In the genomic region with DNA sequence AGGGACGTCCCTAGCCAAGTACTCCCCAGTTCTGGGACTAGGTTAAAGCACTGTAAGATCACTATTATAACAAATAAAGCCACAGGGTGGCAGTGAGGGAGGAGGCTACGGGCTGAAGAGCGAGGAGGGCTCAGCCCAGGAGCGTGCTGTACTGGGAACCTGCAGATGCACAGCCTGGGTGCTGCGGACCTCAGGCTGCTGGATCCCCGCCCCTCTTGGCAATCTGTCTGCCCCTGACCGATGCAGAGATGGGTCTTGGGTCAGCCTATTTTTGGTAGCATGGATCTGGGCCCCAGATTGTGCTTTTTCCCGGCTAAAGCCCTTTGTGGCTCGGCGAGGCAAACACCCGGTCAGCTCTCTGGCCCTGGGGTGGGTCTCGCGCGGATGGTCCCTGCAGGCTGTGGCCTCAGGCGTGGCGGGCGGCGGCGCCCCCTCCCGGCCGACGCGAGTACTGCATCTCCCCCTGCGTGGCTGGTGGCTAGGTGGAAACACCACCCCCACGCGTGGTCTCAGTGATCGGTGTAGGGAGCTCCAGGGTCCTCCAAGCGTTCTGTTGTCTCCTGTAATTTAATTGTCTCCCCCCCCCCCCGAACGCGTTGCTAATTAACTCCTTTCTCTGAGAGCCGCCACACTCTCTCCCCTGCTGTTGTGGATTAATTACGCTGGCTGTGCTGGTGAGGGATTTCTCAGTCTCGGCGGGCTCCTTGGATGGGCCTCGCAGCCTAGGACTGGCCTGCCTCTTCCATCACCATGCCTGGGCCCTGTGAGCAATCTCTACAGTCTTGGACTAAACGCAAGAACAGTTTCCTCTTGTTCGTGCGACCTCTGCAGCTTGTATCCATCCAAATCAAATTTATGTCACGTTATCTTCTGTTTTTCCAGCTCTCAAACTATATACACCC, we compare ENCODE assay signal across 9 mouse cellular contexts. TPM values are rescaled to one million over a fixed set of nuclear protein-coding genes. Genes with fewer than 3 reads are reported as not detected.
A peak's percentile ranks its signal among the peaks of the same experiment; 100 is the strongest.
DNase-seq lines count a peak whose midpoint lies in the region; ATAC-seq and TF ChIP-seq lines count a peak whose summit lies in the region.
"Had no signal": no experiment of that assay in that cellular context is flagged by ENCODE, and none has a peak within 500 bp of the region (broad histone marks: within the 10 kb centered on the region; RNA-seq: fewer than 3 reads in every experiment).

No protein-coding gene starts in this region.

- peaks cover 5% of the 10 kb centered on the region; the same call in 1 of the 2 replicates for H3K4me1 ChIP-seq in embryonic fibroblast, embryonic 13.5 days (ENCODE audit: control insufficient read depth, insufficient read depth, low read length)
- H3K4me1 ChIP-seq in heart, embryonic 12.5 days (replicated peaks): peaks cover 42% of the 10 kb centered on the region
- H3K4me1 ChIP-seq in kidney, embryonic 16.5 days (ENCODE audit: insufficient read depth, low read length): peaks cover 26% of the 10 kb centered on the region
- H3K4me1 ChIP-seq in liver, embryonic 14.5 days (replicated peaks; ENCODE audit: control insufficient read depth in 2 of 2, insufficient read depth in 2 of 2, low read length in 1 of 2): peaks cover 6% of the 10 kb centered on the region in 2 experiments
- H3K4me1 ChIP-seq in neural tube, embryonic 11.5 days (ENCODE audit: control insufficient read depth, insufficient read depth, low read length): peaks cover 6% of the 10 kb centered on the region; the same call in 1 of the 2 replicates
- peaks cover 16% of the 10 kb centered on the region for H3K4me1 ChIP-seq in testis, adult 2 months (ENCODE audit: control insufficient read depth, insufficient read depth, low read length)

- H3K4me2 ChIP-seq in heart, embryonic 12.5 days: peak overlapping the region; percentile 71
- peak overlapping the region; percentile 62 for H3K4me2 ChIP-seq in kidney, embryonic 16.5 days (replicated peaks; ENCODE audit: low read depth, low read length)
- H3K4me2 ChIP-seq in liver, embryonic 14.5 days (ENCODE audit: low read depth): peak overlapping the region; percentile 60
- peak overlapping the region; percentile 51 for H3K4me2 ChIP-seq in neural tube, embryonic 11.5 days (ENCODE audit: low read depth)

- no peaks in the 10 kb centered on the region for H3K9me3 ChIP-seq in heart, embryonic 12.5 days (replicated peaks)
- no peaks in the 10 kb centered on the region for H3K9me3 ChIP-seq in kidney, embryonic 16.5 days (ENCODE audit: low read length)
- H3K9me3 ChIP-seq in liver, embryonic 14.5 days (ENCODE audit: control insufficient read depth, low read length): no peaks in the 10 kb centered on the region
- H3K9me3 ChIP-seq in neural tube, embryonic 11.5 days (ENCODE audit: control insufficient read depth, low read length): no peaks in the 10 kb centered on the region

- WGBS in heart, embryonic 12.5 days: 7% methylated on average over 40 of the region's 40 CpGs
- WGBS in kidney, embryonic 16.5 days: 7% methylated on average over 39 of the region's 40 CpGs
- 13% methylated on average over 40 of the region's 40 CpGs for WGBS in liver, embryonic 14.5 days (ENCODE audit: insufficient replicate concordance)
- WGBS in neural tube, embryonic 11.5 days: 7% methylated on average over 40 of the region's 40 CpGs

- H3K36me3 ChIP-seq in heart, embryonic 12.5 days: no peaks in the 10 kb centered on the region
- no peaks in the 10 kb centered on the region for H3K36me3 ChIP-seq in kidney, embryonic 16.5 days (ENCODE audit: insufficient read depth, low read length)
- no peaks in the 10 kb centered on the region for H3K36me3 ChIP-seq in liver, embryonic 14.5 days (replicated peaks; ENCODE audit: control insufficient read depth, insufficient read depth, low read depth)
- H3K36me3 ChIP-seq in neural tube, embryonic 11.5 days (ENCODE audit: control insufficient read depth, insufficient read depth, low read length): no peaks in the 10 kb centered on the region
- no peaks in the 10 kb centered on the region for H3K36me3 ChIP-seq in testis, adult 2 months (ENCODE audit: control insufficient read depth, insufficient read depth, low read length)

- peak overlapping the region; percentile 45 for H3K9ac ChIP-seq in heart, embryonic 12.5 days
- H3K9ac ChIP-seq in kidney, embryonic 16.5 days (replicated peaks; ENCODE audit: low read length): peak overlapping the region; percentile 42
- no peak overlapping the region; the same call in 1 of the 2 replicates for H3K9ac ChIP-seq in liver, embryonic 14.5 days (replicated peaks)
- H3K9ac ChIP-seq in neural tube, embryonic 11.5 days (ENCODE audit: low read length): peak overlapping the region; percentile 55

- no peak for TF ChIP-seq EP300 in liver, embryonic 14.5 days (IDR thresholded peaks at IDR 0.05; ENCODE audit: low read depth)

- peak; percentile 81 for DNase-seq in 3134 (ENCODE audit: extremely low read depth, insufficient read length, low spot score)
- DNase-seq in adrenal gland, postnatal 36 days: peak; percentile 62 to 74
- no peak for DNase-seq in liver, embryonic 14.5 days (ENCODE audit: low read depth in 3 of 3, low spot score in 3 of 3)
- peak; percentile 80 for DNase-seq in neural tube, embryonic 11.5 days (ENCODE audit: low spot score)

- H3K27me3 ChIP-seq in heart, embryonic 12.5 days (replicated peaks): peaks cover 37% of the 10 kb centered on the region
- 0 out of 2 replicates have a peak, but pooled peaks cover 7% of the 10 kb centered on the region for H3K27me3 ChIP-seq in kidney, embryonic 16.5 days (ENCODE audit: insufficient read depth, low read length)
- H3K27me3 ChIP-seq in liver, embryonic 14.5 days (ENCODE audit: control insufficient read depth, insufficient read depth, low read length): peaks cover 9% of the 10 kb centered on the region; the same call in 1 of the 2 replicates
- H3K27me3 ChIP-seq in neural tube, embryonic 11.5 days (ENCODE audit: control insufficient read depth, insufficient read depth, low read length): 0 out of 2 replicates have a peak, but pooled peaks cover 2% of the 10 kb centered on the region
- H3K27me3 ChIP-seq in testis, adult 2 months (ENCODE audit: control insufficient read depth, insufficient read depth, low read length): no peaks in the 10 kb centered on the region; the same call in 1 of the 2 replicates
- H3K27me3 ChIP-seq: Patski had no signal

- ATAC-seq in heart, embryonic 12.5 days (ENCODE audit: insufficient number of reproducible peaks, low FRiP score): peak; percentile 56
- ATAC-seq in kidney, embryonic 16.5 days (ENCODE audit: low FRiP score, low TSS enrichment): peak; percentile 76
- ATAC-seq in liver, embryonic 14.5 days (ENCODE audit: insufficient read depth): peak; percentile 50; the same call in 1 of the 2 replicates
- peak; percentile 71 for ATAC-seq in neural tube, embryonic 11.5 days (ENCODE audit: insufficient read depth, low FRiP score, low TSS enrichment)
- ATAC-seq: Patski had no signal

- TF ChIP-seq POLR2A in embryonic fibroblast, embryonic 13.5 days (IDR thresholded peaks at IDR 0.05; ENCODE audit: low read depth, low read length): no peak
- no peak for TF ChIP-seq POLR2A in testis, adult 2 months (IDR thresholded peaks at IDR 0.05; ENCODE audit: control insufficient read depth, low read depth, low read length)

- H3K4me3 ChIP-seq in embryonic fibroblast, embryonic 13.5 days (ENCODE audit: insufficient read depth, low read length): no peak overlapping the region
- H3K4me3 ChIP-seq in heart, embryonic 12.5 days: peak overlapping the region; percentile 32
- peak overlapping the region; percentile 31 for H3K4me3 ChIP-seq in kidney, embryonic 16.5 days (ENCODE audit: low read length)
- H3K4me3 ChIP-seq in liver, embryonic 14.5 days (ENCODE audit: insufficient read depth in 1 of 2, low read depth in 2 of 2, low read length in 2 of 2): peak overlapping the region in 1 of 2 experiments; percentile 28; a peak in 2 of 4 replicates
- peak overlapping the region; percentile 28 for H3K4me3 ChIP-seq in neural tube, embryonic 11.5 days (ENCODE audit: low read depth, low read length)
- H3K4me3 ChIP-seq in testis, adult 2 months (ENCODE audit: control insufficient read depth, low read depth, low read length): peak overlapping the region; percentile 48

- peak; percentile 51 for TF ChIP-seq CTCF in embryonic fibroblast, embryonic 13.5 days (IDR thresholded peaks at IDR 0.05; ENCODE audit: borderline replicate concordance, insufficient read depth, low read length)
- TF ChIP-seq CTCF in liver, embryonic 14.5 days (IDR thresholded peaks at IDR 0.05; ENCODE audit: low read depth): peak; percentile 90
- peak; percentile 97 for TF ChIP-seq CTCF in testis, adult 2 months (IDR thresholded peaks at IDR 0.05; ENCODE audit: control insufficient read depth, insufficient read depth, insufficient replicate concordance, low read depth, low read length)

- H3K27ac ChIP-seq in embryonic fibroblast, embryonic 13.5 days (ENCODE audit: insufficient read depth, low read length): no peak overlapping the region
- no peak overlapping the region for H3K27ac ChIP-seq in heart, embryonic 12.5 days (ENCODE audit: poor library complexity, severe bottlenecking)
- H3K27ac ChIP-seq in kidney, embryonic 16.5 days (ENCODE audit: low read length): no peak overlapping the region
- H3K27ac ChIP-seq in liver, embryonic 14.5 days: no peak overlapping the region
- no peak overlapping the region for H3K27ac ChIP-seq in neural tube, embryonic 11.5 days (ENCODE audit: low read depth, low read length)
- no peak overlapping the region for H3K27ac ChIP-seq in testis, adult 2 months (ENCODE audit: control insufficient read depth, insufficient read depth, low read depth, low read length)

RNA-seq across cellular contexts. Expression of gene Zdhhc22, which starts 15.6 kb away (rescaled TPM):
- total RNA-seq in adrenal gland, postnatal 36 days (2021): under 1 TPM; 0.49 to 0.60 TPM
- not detected in 2 replicates for polyA plus RNA-seq in embryonic fibroblast, embryonic 13.5 days (2011; ENCODE audit: insufficient read length, low read depth, missing spikeins)
- polyA plus RNA-seq in heart, embryonic 12.5 days (2016; fragmentation: Nextera tagmentation; extraction: Ambion mirVana): not detected in 2 replicates
- polyA plus RNA-seq in kidney, embryonic 16.5 days (2015; fragmentation: Nextera tagmentation; extraction: Ambion mirVana): 0.14 TPM in 1 of 2 replicates, not detected in the other
- polyA plus RNA-seq in liver, embryonic 14.5 days (2012; rRNA removed): not detected in 2 replicates
- not detected in 2 replicates for polyA plus RNA-seq in liver, embryonic 14.5 days (2014; fragmentation: Nextera tagmentation; extraction: Ambion mirVana)
- polyA plus RNA-seq in neural tube, embryonic 11.5 days (2014; fragmentation: Nextera tagmentation; extraction: Ambion mirVana): 1.4 and 2.1 TPM in 2 replicates
- not detected in 2 replicates for polyA plus RNA-seq in testis, adult 2 months (2012; rRNA removed)
- polyA plus RNA-seq: Patski had no signal

RNA-seq across cellular contexts. Expression of gene Cipc, which starts 27.8 kb away (rescaled TPM):
- 10 to 100 TPM; 24.4 to 24.7 TPM for total RNA-seq in adrenal gland, postnatal 36 days (2021)
- 25.1 and 30.6 TPM in 2 replicates for polyA plus RNA-seq in embryonic fibroblast, embryonic 13.5 days (2011; ENCODE audit: insufficient read length, low read depth, missing spikeins)
- 28.9 and 29.3 TPM in 2 replicates for polyA plus RNA-seq in heart, embryonic 12.5 days (2016; fragmentation: Nextera tagmentation; extraction: Ambion mirVana)
- 24.0 and 24.9 TPM in 2 replicates for polyA plus RNA-seq in kidney, embryonic 16.5 days (2015; fragmentation: Nextera tagmentation; extraction: Ambion mirVana)
- 7.5 and 8.8 TPM in 2 replicates for polyA plus RNA-seq in liver, embryonic 14.5 days (2012; rRNA removed)
- 10.0 and 10.7 TPM in 2 replicates for polyA plus RNA-seq in liver, embryonic 14.5 days (2014; fragmentation: Nextera tagmentation; extraction: Ambion mirVana)
- polyA plus RNA-seq in neural tube, embryonic 11.5 days (2014; fragmentation: Nextera tagmentation; extraction: Ambion mirVana): 40.1 and 42.8 TPM in 2 replicates
- 42.7 and 45.6 TPM in 2 replicates for polyA plus RNA-seq in testis, adult 2 months (2012; rRNA removed)

RNA-seq across cellular contexts. Expression of gene Tmem63c, which starts 46.5 kb away (rescaled TPM):
- 1 to 10 TPM; 1.0 to 1.3 TPM for total RNA-seq in adrenal gland, postnatal 36 days (2021)
- not detected in 2 replicates for polyA plus RNA-seq in embryonic fibroblast, embryonic 13.5 days (2011; ENCODE audit: insufficient read length, low read depth, missing spikeins)
- not detected in 2 replicates for polyA plus RNA-seq in heart, embryonic 12.5 days (2016; fragmentation: Nextera tagmentation; extraction: Ambion mirVana)
- polyA plus RNA-seq in kidney, embryonic 16.5 days (2015; fragmentation: Nextera tagmentation; extraction: Ambion mirVana): 0.04 and 0.30 TPM in 2 replicates
- 0.02 TPM in 1 of 2 replicates, not detected in the other for polyA plus RNA-seq in liver, embryonic 14.5 days (2012; rRNA removed)
- polyA plus RNA-seq in liver, embryonic 14.5 days (2014; fragmentation: Nextera tagmentation; extraction: Ambion mirVana): not detected in 2 replicates
- polyA plus RNA-seq in neural tube, embryonic 11.5 days (2014; fragmentation: Nextera tagmentation; extraction: Ambion mirVana): 0.74 and 0.78 TPM in 2 replicates
- polyA plus RNA-seq in testis, adult 2 months (2012; rRNA removed): 30.3 and 32.3 TPM in 2 replicates
- polyA plus RNA-seq: Patski had no signal

Comparison
In these comparisons a context has a peak if more than half of its experiments do, and no peak if none do; other contexts are left out.
1. DNase-seq: peak in 3134 (single experiment), adrenal gland, postnatal 36 days (2 of 2) and neural tube, embryonic 11.5 days (single experiment); none in liver, embryonic 14.5 days (0 of 3).
2. RNA of gene Tmem63c, which starts 46.5 kb away (polyA plus RNA-seq): 30.3 to 32.3 TPM in testis, adult 2 months; 0.74 to 0.78 TPM in neural tube, embryonic 11.5 days, not detected in heart, embryonic 12.5 days, 0.04 to 0.30 TPM in kidney, embryonic 16.5 days, not detected in embryonic fibroblast, embryonic 13.5 days and 0.02 TPM in liver, embryonic 14.5 days; every median in the first group is over 10 times any median in the second.
3. Peak in every context shown above with its lines, with median percentiles within 50 percentile points of each other: CTCF ChIP-seq, ATAC-seq and H3K4me2 ChIP-seq.